Mouse (Mus musculus) R1 (cell line): Measurements from ENCODE around the gene Olfr166.
A peak's percentile ranks its signal among the peaks of the same experiment; 100 is the strongest.

Source experiments
- DNase-seq: peaks from one replicate; pipeline ENCODE4 v3.0.0-alpha.2; 2018; ENCODE audit warnings: low read depth, low spot score

Olfr166 gene

GRCm38 (mm10) chr16:19483394-19483793 lies at the start of gene Olfr166:
Gene Olfr166 (plus strand): TSS chr16:19483694.
- DNase-seq, result no peak

GRCm38 (mm10) chr16:19458741-19459140 lies 24.8 kb upstream of the Olfr166 start:
- DNase-seq, result peak; percentile 62

- peak; percentile 37 for DNase-seq
Measured at GRCm38 (mm10) chr16:19464365-19464764, 19.1 kb upstream of the Olfr166 start.

GRCm38 (mm10) chr16:19522166-19522565 lies 38.7 kb downstream of the Olfr166 start, which contains the start of gene Olfr167:
Gene Olfr167 (minus strand): TSS chr16:19522266.
- no peak for DNase-seq

GRCm38 (mm10) chr16:19535455-19535854 lies 52.0 kb downstream of the Olfr166 start, which contains the start of gene Olfr168:
Gene Olfr168 (minus strand): TSS chr16:19535555.
- DNase-seq, result no peak
